Mouse (Mus musculus) left cerebral cortex, adult 2 months (tissue): ENCODE measurements around the gene Prpf6. TPM values are rescaled to one million over a fixed set of nuclear protein-coding genes. Genes with fewer than 3 reads are reported as not detected.
A peak's percentile ranks its signal among the peaks of the same experiment; 100 is the strongest.

Source experiments
- DNase-seq, 2 experiments: peaks; one replicate each; pipeline ENCODE4 v3.0.0; 2021 to 2022; ENCODE audit warnings: low spot score in 2 of 2, mixed read lengths in 1 of 2; ENCODE audit errors: extremely low spot score in 1 of 2
- H3K27ac ChIP-seq: fragments of 200-600 bp; 2 replicates; pipeline ENCODE4 v1.8.1; 2022
- H3K4me3 ChIP-seq: fragments of 200-600 bp; 2 replicates; pipeline ENCODE4 v1.8.1; 2022
- CTCF ChIP-seq: fragments of 200-600 bp; IDR thresholded peaks from 2 replicates; pipeline ENCODE4 v1.8.1; 2022; ENCODE audit warnings: antibody characterized with exemption, mild to moderate bottlenecking, moderate library complexity
- intact Hi-C: fragments of 180-260 bp; cut with DNase I; formaldehyde crosslinking; loops from one replicate; pipeline ENCODE4 v1.15.1; 2025
- total RNA-seq, 2 experiments: library from RNA; stranded (reverse); gene quantifications; 2 replicates each; pipeline ENCODE4 v1.2.3; 2021

Gene Prpf6
- total RNA-seq, 2 experiments from 2014 or later, result 54.4 to 57.4 TPM

DNA sequence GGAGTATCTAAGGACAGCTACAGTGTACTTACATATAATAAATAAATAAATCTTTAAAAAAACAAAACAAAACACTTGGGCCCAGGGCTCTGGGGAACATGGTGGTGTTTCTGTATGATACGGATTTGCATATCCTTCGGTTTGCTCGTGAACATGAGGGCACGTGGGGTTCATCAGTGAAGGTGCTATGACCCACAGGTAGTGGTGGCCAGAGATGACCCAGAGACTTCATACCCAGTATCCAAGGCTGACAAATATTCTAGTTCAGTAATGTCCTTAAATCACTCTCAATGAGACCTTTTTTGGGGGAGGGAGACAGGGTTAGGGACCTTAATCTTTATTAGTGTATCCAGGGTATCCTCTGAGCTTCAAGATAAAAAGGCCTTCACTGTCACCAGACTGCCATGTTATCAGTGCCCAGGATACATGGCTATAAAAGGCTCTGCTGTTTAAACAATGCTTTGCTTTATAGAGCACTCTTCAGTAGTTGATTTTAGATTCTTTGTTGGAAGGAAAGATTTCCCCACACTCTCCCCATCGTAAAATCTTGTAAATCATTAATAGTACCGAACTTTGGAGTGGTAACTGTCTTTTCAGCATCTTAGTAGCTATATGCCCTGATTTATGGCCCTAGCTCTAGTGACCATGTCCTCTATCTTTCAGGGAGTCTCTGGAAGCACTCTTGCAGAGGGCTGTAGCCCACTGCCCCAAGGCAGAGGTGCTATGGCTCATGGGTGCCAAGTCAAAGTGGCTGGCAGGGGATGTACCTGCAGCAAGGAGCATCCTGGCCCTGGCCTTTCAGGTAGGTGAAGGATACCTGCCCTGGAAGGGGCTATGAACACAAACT, 55.2 kb downstream of the Prpf6 start:
- DNase-seq, result no peak
- no peak overlapping the region for H3K4me3 ChIP-seq
- intact Hi-C loops, result no loop called here

DNA sequence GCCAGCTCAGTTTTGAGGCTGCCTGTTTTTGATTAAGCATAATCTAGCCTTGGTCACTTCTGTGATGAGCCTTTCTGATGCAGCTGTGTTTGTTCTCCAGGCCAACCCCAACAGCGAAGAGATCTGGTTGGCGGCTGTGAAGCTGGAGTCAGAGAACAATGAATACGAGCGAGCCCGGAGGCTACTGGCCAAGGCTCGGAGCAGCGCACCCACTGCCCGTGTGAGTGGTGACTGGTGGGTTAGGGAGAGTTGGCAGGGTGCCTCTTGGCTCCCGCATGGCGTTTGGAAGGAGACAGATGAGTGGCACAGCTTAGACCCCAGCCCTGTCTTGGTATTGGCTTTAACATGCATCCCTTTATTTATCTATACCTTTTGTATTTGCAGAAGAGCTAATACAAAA, 57.3 kb downstream of the Prpf6 start:
- TF ChIP-seq CTCF, result no peak
- intact Hi-C loops, result no loop called here
- Histone ChIP-seq H3K4me3 (no peak overlapping the region), H3K27ac (no peak overlapping the region)
- DNase-seq, result no peak

More for the DNA sequence above, 55.2 kb downstream of the Prpf6 start:
- TF ChIP-seq CTCF, result no peak
- H3K27ac ChIP-seq, result no peak overlapping the region

DNA sequence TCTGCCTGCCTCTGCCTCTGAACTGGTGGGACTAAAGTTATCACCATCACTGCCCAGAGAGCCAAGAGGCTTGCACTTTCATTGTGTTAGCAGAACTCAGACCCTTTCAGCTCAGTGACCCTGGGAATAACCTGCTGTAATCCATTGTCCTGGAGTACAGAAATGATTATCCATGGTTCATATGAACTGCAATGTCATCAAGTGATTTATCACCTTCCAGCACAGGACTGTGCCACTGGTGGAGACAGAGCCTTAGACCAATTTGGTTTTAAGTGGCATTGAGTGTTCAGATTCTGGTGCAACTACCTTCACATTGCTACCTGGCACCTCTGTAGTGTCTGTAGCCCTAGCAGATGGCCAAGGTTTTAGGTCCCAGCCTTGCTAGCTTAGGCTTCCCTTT, 61.4 kb downstream of the Prpf6 start:
- Histone ChIP-seq H3K27ac (no peak overlapping the region), H3K4me3 (no peak overlapping the region)
- intact Hi-C loops, result no loop called here
- no peak for DNase-seq
- no peak for TF ChIP-seq CTCF

DNA sequence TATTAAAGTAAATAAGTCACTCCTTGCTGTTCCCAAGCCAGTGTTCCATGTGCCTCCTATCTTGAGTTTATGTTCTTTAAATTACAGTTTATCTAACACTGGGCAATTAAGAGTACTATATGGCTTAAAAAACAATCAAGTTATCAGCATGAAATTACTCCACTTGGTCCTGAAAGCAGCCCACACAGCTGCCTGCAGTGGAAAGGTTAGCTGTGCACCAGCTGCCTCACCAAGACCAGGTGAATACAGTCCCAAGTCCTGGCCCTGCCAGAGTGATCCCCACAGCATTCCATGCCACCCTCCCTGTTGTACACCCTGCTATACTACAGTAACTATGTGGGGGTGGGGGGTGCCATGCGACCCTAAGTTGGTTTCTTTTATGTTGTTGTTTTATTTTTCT, 61.9 kb downstream of the Prpf6 start:
- H3K27ac ChIP-seq, result no peak overlapping the region
- H3K4me3 ChIP-seq, result no peak overlapping the region
- intact Hi-C loops, result no loop called here
- DNase-seq, result no peak
- TF ChIP-seq CTCF, result no peak

DNA sequence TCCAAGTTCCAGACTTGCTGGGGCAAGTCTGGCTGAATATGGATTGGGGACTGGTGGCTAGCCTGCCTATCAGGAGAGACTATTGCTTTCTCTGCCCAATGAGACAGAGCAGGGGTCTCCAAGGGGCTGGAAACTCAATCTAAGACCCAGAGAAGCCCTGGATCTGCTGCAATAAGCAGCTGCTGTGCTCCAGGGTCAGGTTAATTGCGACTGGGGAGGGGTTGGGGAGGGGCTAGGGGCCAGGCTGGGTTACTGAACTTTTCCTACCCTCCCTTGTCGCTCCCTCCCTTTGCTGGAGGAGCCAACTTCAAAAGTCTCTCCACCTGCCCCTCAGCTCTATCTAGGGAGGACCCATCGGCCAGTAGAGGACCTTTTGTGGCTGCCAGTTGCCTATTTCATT, 65.1 kb downstream of the Prpf6 start, which contains the start of gene Gm29797:
Gene Gm29797 (plus strand): TSS at position 301 of the 400 bp plus-strand sequence.
- no peak within 1 kb of the TSS for H3K4me3 ChIP-seq
- H3K27ac ChIP-seq, result no peak within 1 kb of the TSS
- DNase-seq, result no peak
- intact Hi-C loops, result loop anchor here (5.0 kb wide), 1 partner anchor 51 kb away; no protein-coding TSS in a partner anchor
- TF ChIP-seq CTCF, result no peak

DNA sequence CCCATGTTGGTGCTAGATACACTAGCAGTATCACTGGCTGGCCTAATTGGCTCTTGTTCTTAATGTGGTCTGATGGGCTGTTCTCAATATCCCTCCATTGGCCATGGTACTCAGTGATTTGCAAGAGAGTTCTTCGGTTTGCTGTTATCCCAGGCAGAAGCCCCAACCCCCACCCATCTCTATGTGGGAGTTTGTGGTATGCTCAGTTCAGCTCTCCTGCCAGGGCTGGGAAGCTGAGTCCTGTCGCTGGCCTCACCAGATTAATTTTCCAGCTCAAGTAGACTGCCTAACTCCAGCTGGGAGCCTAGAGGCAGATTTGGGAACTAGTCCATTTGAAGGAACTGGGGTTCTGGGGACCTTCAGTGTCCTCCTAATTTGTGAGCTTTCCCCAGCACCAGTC, 65.8 kb downstream of the Prpf6 start:
- intact Hi-C loops, result loop anchor here (5.0 kb wide), 1 partner anchor 50 kb away; no protein-coding TSS in a partner anchor
- Histone ChIP-seq H3K4me3 (no peak overlapping the region), H3K27ac (no peak overlapping the region)
- DNase-seq, result no peak
- TF ChIP-seq CTCF, result no peak; the same call in 1 of the 2 replicates

DNA sequence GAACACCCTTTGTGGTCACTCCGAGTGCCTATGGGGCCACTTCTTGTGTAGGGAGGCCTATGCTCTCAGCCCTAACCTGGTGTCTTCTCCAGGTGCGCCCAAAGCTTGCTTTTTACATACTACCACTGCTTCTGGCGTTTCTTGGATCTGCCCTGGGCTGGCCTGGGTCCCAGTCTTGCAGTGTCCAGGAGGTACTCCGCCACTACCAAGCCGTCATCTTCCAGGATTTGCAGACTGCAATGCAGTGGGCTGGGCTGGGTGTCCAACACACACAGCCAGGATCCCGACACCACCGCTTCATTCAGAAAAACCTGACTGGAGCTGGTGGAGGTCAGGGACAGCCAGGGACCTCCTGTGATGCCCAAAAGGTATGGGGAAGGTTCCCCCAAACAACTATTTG, 66.9 kb downstream of the Prpf6 start:
- no peak overlapping the region for H3K27ac ChIP-seq
- TF ChIP-seq CTCF, result no peak
- no peak for DNase-seq
- intact Hi-C loops, result loop anchor here (5.0 kb wide), 1 partner anchor 49 kb away; no protein-coding TSS in a partner anchor
- no peak overlapping the region for H3K4me3 ChIP-seq

DNA sequence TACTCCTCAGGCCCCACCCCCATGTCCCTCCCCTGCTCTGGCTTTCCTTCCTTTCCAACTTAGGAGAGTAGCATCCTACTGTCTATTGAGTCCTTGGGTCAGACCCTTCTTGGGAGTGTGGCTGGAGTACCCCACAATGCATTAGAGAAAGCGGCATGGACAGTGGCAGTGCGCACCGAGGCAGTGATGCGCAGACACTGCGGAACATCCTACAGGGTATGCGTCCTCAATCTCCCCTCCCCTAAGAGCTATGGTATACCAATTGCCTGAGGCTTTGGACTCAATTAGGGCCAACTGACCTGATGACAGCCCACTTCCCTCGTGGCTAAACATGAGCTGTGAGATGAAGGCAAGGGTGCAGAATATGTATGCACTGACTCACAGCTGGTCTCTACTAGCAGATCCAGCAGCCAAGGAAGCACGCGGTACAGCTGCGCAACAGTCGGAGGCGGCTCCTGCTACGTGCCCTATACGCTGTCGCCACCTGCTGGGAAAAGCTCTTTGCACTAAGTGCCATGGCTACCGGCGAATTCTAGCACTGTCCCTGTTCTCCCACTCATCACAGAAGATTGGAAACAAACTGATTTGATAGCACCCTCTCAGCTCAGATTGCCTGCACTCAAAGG, 67.4 kb downstream of the Prpf6 start:
- intact Hi-C loops, result loop anchor here (1.0 to 5.0 kb wide), 2 partner anchors 19 to 48 kb away; no protein-coding TSS in a partner anchor
- H3K27ac ChIP-seq, result peak overlapping the region; percentile 68
- no peak for TF ChIP-seq CTCF
- no peak overlapping the region for H3K4me3 ChIP-seq
- DNase-seq, result peak; percentile 53 to 58

DNA sequence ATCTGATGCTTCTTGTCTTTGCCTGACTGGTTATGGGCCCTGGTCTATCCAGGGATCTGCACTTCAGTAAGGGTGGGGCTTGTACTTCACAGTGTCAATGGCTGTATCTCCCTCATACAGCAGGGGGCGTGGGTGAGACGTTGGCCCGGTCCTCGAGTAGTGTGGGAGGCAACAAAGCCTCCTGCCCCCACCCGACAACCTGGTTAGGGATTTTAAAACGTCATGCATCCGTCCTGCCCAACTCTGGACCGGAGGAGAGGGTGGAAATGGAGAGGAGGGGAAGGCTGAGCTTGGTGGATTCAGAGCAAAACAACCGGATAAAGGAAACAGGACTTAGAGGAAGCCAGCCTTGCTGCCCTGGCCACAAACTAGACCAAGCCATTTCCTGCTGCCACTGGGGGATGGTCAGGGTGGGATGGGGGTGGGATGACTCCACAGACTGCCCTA, 68.0 kb downstream of the Prpf6 start:
- H3K27ac ChIP-seq, result peak overlapping the region; percentile 68
- peak; percentile 69 for TF ChIP-seq CTCF
- H3K4me3 ChIP-seq, result no peak overlapping the region
- intact Hi-C loops, result loop anchor here (1.0 to 5.0 kb wide), 2 partner anchors 19 to 48 kb away; no protein-coding TSS in a partner anchor
- peak; percentile 75 to 80 for DNase-seq

DNA sequence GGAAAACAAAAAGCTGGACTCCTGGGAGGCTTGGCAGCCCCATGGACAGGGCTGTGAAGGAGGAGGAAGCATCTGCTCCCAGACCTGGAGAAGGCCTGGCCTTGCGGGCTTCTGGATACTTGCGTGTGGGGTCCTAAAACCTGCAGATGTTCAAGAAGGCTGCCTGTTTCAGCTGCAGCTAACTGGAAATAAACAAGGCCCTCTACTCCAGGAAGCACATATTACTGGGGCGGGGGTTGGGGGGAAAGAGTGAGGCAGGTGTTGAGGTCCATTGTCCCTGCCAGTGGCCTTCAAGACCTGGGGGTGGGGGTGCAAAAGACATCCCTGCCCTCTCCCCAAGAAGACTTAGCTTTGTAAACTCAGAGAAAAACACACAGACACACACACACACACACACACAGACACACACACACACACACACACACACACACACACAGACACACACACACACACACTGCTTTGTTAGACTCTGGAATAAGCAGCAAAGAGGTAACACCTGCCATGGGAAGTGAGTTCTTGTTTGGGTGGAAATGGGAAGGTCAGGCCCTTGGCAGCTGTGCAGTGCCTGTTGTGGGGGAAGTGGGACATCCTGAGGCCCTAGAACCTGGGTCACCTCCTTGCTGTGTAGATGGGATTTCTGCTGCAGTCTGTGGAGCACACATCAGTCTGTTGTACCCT, 71.1 kb downstream of the Prpf6 start:
- intact Hi-C loops, result no loop called here
- DNase-seq, result no peak
- no peak for TF ChIP-seq CTCF
- no peak overlapping the region for H3K4me3 ChIP-seq
- H3K27ac ChIP-seq, result peak overlapping the region; percentile 32; the same call in 1 of the 2 replicates

DNA sequence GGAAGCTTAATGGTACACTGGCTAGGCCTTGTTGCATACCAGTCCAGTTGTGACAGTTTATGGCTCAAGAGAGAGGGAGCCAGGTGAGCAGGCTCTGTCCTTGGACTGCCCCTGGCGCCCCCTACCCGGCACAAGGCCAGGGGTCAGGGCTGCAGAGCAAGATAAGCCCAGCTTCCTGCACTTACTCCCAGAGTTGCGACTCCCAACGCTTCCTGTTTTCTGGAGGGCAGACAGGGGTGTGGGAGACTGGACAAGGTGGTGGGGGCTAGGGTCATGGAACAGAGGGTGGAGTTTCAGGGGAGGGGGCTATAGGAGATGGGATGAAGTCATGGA, 71.6 kb downstream of the Prpf6 start:
- no peak for DNase-seq
- peak overlapping the region; percentile 32; the same call in 1 of the 2 replicates for H3K27ac ChIP-seq
- no peak for TF ChIP-seq CTCF
- intact Hi-C loops, result no loop called here
- H3K4me3 ChIP-seq, result no peak overlapping the region
